Mouse (Mus musculus) E14TG2a.4 (cell line): ENCODE results near the gene Cux2.

ENCODE experiments used
- CTCF ChIP-seq: conservative IDR thresholded peaks from 2 replicates; pipeline ENCODE4 v1.5.1; 2014; ENCODE audit warnings: low read length
- POU5F1 ChIP-seq: IDR thresholded peaks from 2 replicates; pipeline ENCODE4 v1.6.1; 2014; ENCODE audit warnings: low read length, borderline replicate concordance

DNA sequence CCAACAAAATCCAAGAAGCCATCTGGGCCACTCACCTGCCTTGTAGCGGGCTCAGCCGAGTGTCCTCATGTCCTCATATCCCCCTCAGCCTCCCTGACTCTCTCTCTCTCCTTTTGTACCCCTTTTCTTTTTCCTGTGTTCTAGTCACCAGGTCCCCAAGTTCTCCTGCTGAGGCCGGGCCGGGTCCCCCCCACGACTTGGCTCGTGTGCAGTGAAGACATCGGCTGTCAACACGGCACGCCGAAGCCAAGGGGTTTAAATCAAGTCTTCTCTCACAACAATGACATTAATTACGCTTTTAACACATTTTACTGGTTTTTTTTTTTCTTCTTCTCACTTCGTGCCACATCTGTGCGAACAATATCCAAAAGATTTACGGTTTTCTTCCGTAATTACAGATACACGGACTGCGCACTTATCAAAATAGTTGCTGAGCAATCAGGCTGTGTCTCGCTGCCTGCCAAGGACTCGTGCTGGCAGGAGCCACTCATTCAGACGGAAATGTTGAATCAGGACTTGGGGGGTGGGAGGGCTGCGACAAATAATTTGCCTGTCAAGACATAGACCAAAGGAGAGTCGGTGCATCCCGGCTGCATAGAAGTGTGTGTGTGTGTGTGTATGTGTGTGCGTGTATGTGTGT, 154.7 kb downstream of the Cux2 start:
- no peak for TF ChIP-seq CTCF
- TF ChIP-seq POU5F1: no peak
